Mouse (Mus musculus): ENCODE measurements at regions not wholly inside any gene's neighbourhood (a gene's known extent, or its start where the extent isn't known, plus 50 kb on each side); places are given as distances from the start of the nearest gene placed in this dataset.

- DNase-seq, result no peak
Measured at GRCm38 (mm10) chr3:157699961-157700360, 133.3 kb downstream of the Ptger3 start.

- DNase-seq, result no peak
Measured at GRCm38 (mm10) chr3:157698529-157698928, 131.8 kb downstream of the Ptger3 start.

- DNase-seq, result no peak
Measured at GRCm38 (mm10) chr3:157695128-157696075, 128.7 kb downstream of the Ptger3 start.
